Mouse (Mus musculus): ENCODE measurements around the gene Hist1h4k. TPM values are rescaled to one million over a fixed set of nuclear protein-coding genes. Genes with fewer than 3 reads are reported as not detected.

Gene Hist1h4k
- polyA plus RNA-seq, 1 experiment from 2014 or later, result 6.0 TPM

Small RNA genes within 50 kb of the gene (microRNA-seq; reads per million reads assigned to microRNA genes)
- gene Gm44346 (not detected), gene Gm44357 (not detected), gene Gm44367 (0.57 reads per million), gene Gm44454 (not detected)

Other genes with a start within 250 kb of the Hist1h4k start
- 3.7 and 4.0 TPM in 2 replicates for gene Gm11273, start 249.1 kb downstream of the Hist1h4k start, polyA plus RNA-seq (2014; fragmentation: Nextera tagmentation; extraction: Ambion mirVana)
- gene Zkscan8, start 219.4 kb downstream of the Hist1h4k start, polyA plus RNA-seq (2014; fragmentation: Nextera tagmentation; extraction: Ambion mirVana), result 10.6 and 11.1 TPM in 2 replicates
- 0.12 and 0.26 TPM in 2 replicates for gene Olfr1366, start 207.7 kb downstream of the Hist1h4k start, polyA plus RNA-seq (2014; fragmentation: Nextera tagmentation; extraction: Ambion mirVana)
- 0.04 TPM in 1 of 2 replicates, not detected in the other for gene Olfr1535, start 190.6 kb downstream of the Hist1h4k start, polyA plus RNA-seq (2014; fragmentation: Nextera tagmentation; extraction: Ambion mirVana)
- gene Olfr1364, start 168.7 kb downstream of the Hist1h4k start, polyA plus RNA-seq (2014; fragmentation: Nextera tagmentation; extraction: Ambion mirVana), result not detected in 2 replicates
- not detected in 2 replicates for gene Olfr1362, start 136.5 kb downstream of the Hist1h4k start, polyA plus RNA-seq (2014; fragmentation: Nextera tagmentation; extraction: Ambion mirVana)
- gene Olfr11, start 108.0 kb downstream of the Hist1h4k start, polyA plus RNA-seq (2014; fragmentation: Nextera tagmentation; extraction: Ambion mirVana), result not detected in 2 replicates
- not detected in 2 replicates for gene Olfr1361, start 87.1 kb downstream of the Hist1h4k start, polyA plus RNA-seq (2014; fragmentation: Nextera tagmentation; extraction: Ambion mirVana)
- gene Olfr1360, start 73.1 kb downstream of the Hist1h4k start, polyA plus RNA-seq (2014; fragmentation: Nextera tagmentation; extraction: Ambion mirVana), result not detected in 2 replicates
- not detected in 2 replicates for gene Olfr1359, start 52.4 kb downstream of the Hist1h4k start, polyA plus RNA-seq (2014; fragmentation: Nextera tagmentation; extraction: Ambion mirVana)
- gene Hist1h2bl, start 34.4 kb downstream of the Hist1h4k start, polyA plus RNA-seq (2014; fragmentation: Nextera tagmentation; extraction: Ambion mirVana), result 0.85 and 2.7 TPM in 2 replicates
- 19.8 and 20.9 TPM in 2 replicates for gene Hist1h2ai, start 34.1 kb downstream of the Hist1h4k start, polyA plus RNA-seq (2014; fragmentation: Nextera tagmentation; extraction: Ambion mirVana)
- gene Hist1h3h, start 32.8 kb downstream of the Hist1h4k start, polyA plus RNA-seq (2014; fragmentation: Nextera tagmentation; extraction: Ambion mirVana), result 11.6 and 12.9 TPM in 2 replicates
- gene Hist1h2bm, start 28.5 kb downstream of the Hist1h4k start, polyA plus RNA-seq (2014; fragmentation: Nextera tagmentation; extraction: Ambion mirVana), result 4.2 and 5.7 TPM in 2 replicates
- 1.0 and 2.2 TPM in 2 replicates for gene Hist1h4j, start 15.4 kb downstream of the Hist1h4k start, polyA plus RNA-seq (2014; fragmentation: Nextera tagmentation; extraction: Ambion mirVana)
- 6.2 and 10.7 TPM in 2 replicates for gene Hist1h2ak, start 3.3 kb upstream of the Hist1h4k start, polyA plus RNA-seq (2014; fragmentation: Nextera tagmentation; extraction: Ambion mirVana)
- gene Hist1h2bn, start 3.6 kb upstream of the Hist1h4k start, polyA plus RNA-seq (2014; fragmentation: Nextera tagmentation; extraction: Ambion mirVana), result 2.2 TPM in 1 of 2 replicates, not detected in the other
- 20.0 and 24.8 TPM in 2 replicates for gene Hist1h1b, start 30.1 kb upstream of the Hist1h4k start, polyA plus RNA-seq (2014; fragmentation: Nextera tagmentation; extraction: Ambion mirVana)
- 289 and 304 TPM in 2 replicates for gene Hist1h3i, start 32.9 kb upstream of the Hist1h4k start, polyA plus RNA-seq (2014; fragmentation: Nextera tagmentation; extraction: Ambion mirVana)
- gene Hist1h2an, start 36.7 kb upstream of the Hist1h4k start, polyA plus RNA-seq (2014; fragmentation: Nextera tagmentation; extraction: Ambion mirVana), result 2.6 and 7.4 TPM in 2 replicates
- gene Hist1h2bp, start 37.0 kb upstream of the Hist1h4k start, polyA plus RNA-seq (2014; fragmentation: Nextera tagmentation; extraction: Ambion mirVana), result 2.5 TPM in 2 replicates
- gene Hist1h2bq, start 59.7 kb upstream of the Hist1h4k start, polyA plus RNA-seq (2014; fragmentation: Nextera tagmentation; extraction: Ambion mirVana), result 17.8 and 23.3 TPM in 2 replicates
- 1.7 TPM in 1 of 2 replicates, not detected in the other for gene Hist1h2ao, start 60.0 kb upstream of the Hist1h4k start, polyA plus RNA-seq (2014; fragmentation: Nextera tagmentation; extraction: Ambion mirVana)
- gene Hist1h4m, start 61.2 kb upstream of the Hist1h4k start, polyA plus RNA-seq (2014; fragmentation: Nextera tagmentation; extraction: Ambion mirVana), result not detected in 2 replicates
- gene Hist1h4n, start 81.7 kb upstream of the Hist1h4k start, polyA plus RNA-seq (2014; fragmentation: Nextera tagmentation; extraction: Ambion mirVana), result 10.3 and 12.0 TPM in 2 replicates
- 5,628 and 6,009 TPM in 2 replicates for gene Hist1h2ap, start 83.0 kb upstream of the Hist1h4k start, polyA plus RNA-seq (2014; fragmentation: Nextera tagmentation; extraction: Ambion mirVana)
- gene Hist1h2br, start 83.2 kb upstream of the Hist1h4k start, polyA plus RNA-seq (2014; fragmentation: Nextera tagmentation; extraction: Ambion mirVana), result 17.8 and 23.1 TPM in 2 replicates
- gene Zfp184, start 194.6 kb upstream of the Hist1h4k start, polyA plus RNA-seq (2014; fragmentation: Nextera tagmentation; extraction: Ambion mirVana), result 26.7 and 27.9 TPM in 2 replicates
- not detected in 2 replicates for gene Pom121l2, start 230.7 kb upstream of the Hist1h4k start, polyA plus RNA-seq (2014; fragmentation: Nextera tagmentation; extraction: Ambion mirVana)

Measured in midbrain, embryonic 11.5 days (tissue).